Mouse (Mus musculus): ENCODE results near the gene Dhrs1. TPM values are rescaled to one million over a fixed set of nuclear protein-coding genes. Genes with fewer than 3 reads are reported as not detected.

Gene Dhrs1
- polyA plus RNA-seq, 1 experiment, result 86.6 TPM

DNA sequence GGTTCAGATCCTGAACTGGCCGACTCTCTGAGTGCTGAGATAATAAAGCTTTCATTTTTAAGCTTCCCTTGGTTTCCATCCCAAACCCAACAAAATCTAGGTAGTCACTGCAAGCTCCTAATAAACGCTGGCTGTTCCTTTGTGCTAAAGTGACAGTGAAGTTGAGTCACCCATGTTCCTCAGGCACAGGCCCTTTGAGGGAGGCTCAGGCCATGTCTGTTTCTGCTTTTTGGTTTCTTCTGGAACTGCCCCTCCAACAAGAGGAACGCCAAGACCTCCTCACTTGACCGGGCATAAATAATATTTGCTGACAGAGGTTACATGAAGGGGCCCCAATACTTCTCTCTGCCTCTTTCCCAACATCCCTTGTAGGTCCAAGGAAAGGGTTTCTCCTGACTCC is 9.7 kb downstream of the Dhrs1 start:
- no peaks in the 10 kb centered on the region for H3K4me1 ChIP-seq (ENCODE audit: control insufficient read depth, insufficient read depth, insufficient read length)
- DNase-seq (ENCODE audit: low read depth in 1 of 2, low spot score in 2 of 2), result no peak
- H3K36me3 ChIP-seq (ENCODE audit: control insufficient read depth, insufficient read depth, low read length), result peaks cover 11% of the 10 kb centered on the region
- TF ChIP-seq CTCF (IDR thresholded peaks at IDR 0.05; ENCODE audit: extremely low read depth, insufficient read depth, insufficient read length, insufficient replicate concordance) (no peak), POLR2A (IDR thresholded peaks at IDR 0.05; ENCODE audit: low read depth, low read length) (no peak)
- peak overlapping the region; percentile 48 for H3K27ac ChIP-seq (ENCODE audit: insufficient read depth, low read length)
- H3K27me3 ChIP-seq (ENCODE audit: control insufficient read depth, insufficient read depth, low read length), result no peaks in the 10 kb centered on the region
- 51% methylated on average over 4 of the region's 4 CpGs for WGBS
- no peak overlapping the region for H3K4me3 ChIP-seq (ENCODE audit: extremely low read depth, insufficient read depth, insufficient read length)

GRCm38 (mm10) chr14:55735334-55735733 is 10.2 kb downstream of the Dhrs1 start:
- no peak overlapping the region for H3K4me3 ChIP-seq (ENCODE audit: extremely low read depth, insufficient read depth, insufficient read length)
- H3K27me3 ChIP-seq (ENCODE audit: control insufficient read depth, insufficient read depth, low read length), result no peaks in the 10 kb centered on the region
- no peak overlapping the region for H3K27ac ChIP-seq (ENCODE audit: insufficient read depth, low read length)
- peaks cover 10% of the 10 kb centered on the region for H3K36me3 ChIP-seq (ENCODE audit: control insufficient read depth, insufficient read depth, low read length)
- WGBS, result 83% methylated on average over 3 of the region's 3 CpGs
- DNase-seq (ENCODE audit: low read depth in 1 of 2, low spot score in 2 of 2), result no peak
- H3K4me1 ChIP-seq (ENCODE audit: control insufficient read depth, insufficient read depth, insufficient read length), result no peaks in the 10 kb centered on the region
- no peak for TF ChIP-seq CTCF (IDR thresholded peaks at IDR 0.05; ENCODE audit: extremely low read depth, insufficient read depth, insufficient read length, insufficient replicate concordance)
- TF ChIP-seq POLR2A (IDR thresholded peaks at IDR 0.05; ENCODE audit: low read depth, low read length), result no peak

- H3K4me3 ChIP-seq (ENCODE audit: extremely low read depth, insufficient read depth, insufficient read length), result no peak overlapping the region
- H3K36me3 ChIP-seq (ENCODE audit: control insufficient read depth, insufficient read depth, low read length), result peaks cover 10% of the 10 kb centered on the region
- peak overlapping the region; percentile 28; the same call in 1 of the 2 replicates for H3K27ac ChIP-seq (ENCODE audit: insufficient read depth, low read length)
- no peaks in the 10 kb centered on the region for H3K27me3 ChIP-seq (ENCODE audit: control insufficient read depth, insufficient read depth, low read length)
- H3K4me1 ChIP-seq (ENCODE audit: control insufficient read depth, insufficient read depth, insufficient read length), result no peaks in the 10 kb centered on the region
- no peak for TF ChIP-seq POLR2A (IDR thresholded peaks at IDR 0.05; ENCODE audit: low read depth, low read length)
- TF ChIP-seq CTCF (IDR thresholded peaks at IDR 0.05; ENCODE audit: extremely low read depth, insufficient read depth, insufficient read length, insufficient replicate concordance), result no peak
- 84% methylated on average over 7 of the region's 7 CpGs for whole genome bisulfite sequencing
- no peak for DNase-seq (ENCODE audit: low read depth in 1 of 2, low spot score in 2 of 2)
These were observed 10.6 kb downstream of the Dhrs1 start for GRCm38 (mm10) chr14:55734869-55735268.

DNA sequence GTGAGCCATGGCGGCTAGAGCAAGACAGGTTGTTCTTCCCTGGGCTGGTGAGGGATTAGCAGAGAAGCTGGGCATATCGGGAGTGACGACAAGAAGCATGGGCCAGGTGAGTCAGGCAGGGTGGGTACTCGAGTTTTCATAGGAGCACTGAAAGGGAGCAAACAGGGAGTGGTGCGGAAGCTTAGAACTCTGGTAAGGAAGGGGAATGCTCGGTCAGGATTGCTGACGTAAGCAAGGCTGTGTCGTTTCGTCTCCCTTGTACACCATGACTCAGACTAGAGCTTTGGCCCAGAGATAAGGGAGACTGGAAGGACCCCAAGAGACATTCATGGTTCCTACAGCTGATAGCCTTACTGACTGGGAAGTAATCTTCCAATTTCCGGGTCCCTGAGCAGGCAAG is 11.6 kb downstream of the Dhrs1 start:
- H3K27me3 ChIP-seq (ENCODE audit: control insufficient read depth, insufficient read depth, low read length), result no peaks in the 10 kb centered on the region
- H3K36me3 ChIP-seq (ENCODE audit: control insufficient read depth, insufficient read depth, low read length), result peaks cover 3% of the 10 kb centered on the region; the same call in 1 of the 2 replicates
- TF ChIP-seq POLR2A (IDR thresholded peaks at IDR 0.05; ENCODE audit: low read depth, low read length) (no peak), CTCF (IDR thresholded peaks at IDR 0.05; ENCODE audit: extremely low read depth, insufficient read depth, insufficient read length, insufficient replicate concordance) (no peak)
- no peak overlapping the region for H3K27ac ChIP-seq (ENCODE audit: insufficient read depth, low read length)
- 79% methylated on average over 10 of the region's 10 CpGs for WGBS
- no peak overlapping the region for H3K4me3 ChIP-seq (ENCODE audit: extremely low read depth, insufficient read depth, insufficient read length)
- no peak for DNase-seq (ENCODE audit: low read depth in 1 of 2, low spot score in 2 of 2)
- H3K4me1 ChIP-seq (ENCODE audit: control insufficient read depth, insufficient read depth, insufficient read length), result no peaks in the 10 kb centered on the region; the same call in 1 of the 2 replicates

DNA sequence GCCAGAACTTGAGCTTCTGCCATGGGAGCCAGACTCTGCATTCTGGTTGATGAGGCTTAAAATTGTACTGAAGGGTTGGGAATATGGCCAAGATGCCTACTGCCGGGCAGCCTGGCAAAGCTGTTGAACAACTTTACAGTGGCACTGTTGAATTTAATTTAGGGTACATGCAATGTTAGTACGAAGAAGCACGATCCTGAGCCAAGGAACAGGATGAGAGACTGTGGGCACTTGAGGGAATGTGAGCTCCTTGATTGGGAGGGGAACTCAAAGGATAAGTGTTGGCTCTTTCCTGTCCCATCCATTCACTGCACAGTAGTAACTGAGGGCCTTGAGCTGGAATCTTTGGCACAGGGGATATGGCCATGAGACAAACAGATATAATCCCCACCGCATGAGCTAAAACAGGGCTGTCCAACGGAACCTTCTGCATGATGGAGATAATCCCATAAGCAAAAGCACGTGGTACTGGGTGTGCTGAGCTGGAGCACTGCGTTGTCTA is 14.9 kb downstream of the Dhrs1 start:
- TF ChIP-seq CTCF (IDR thresholded peaks at IDR 0.05; ENCODE audit: extremely low read depth, insufficient read depth, insufficient read length, insufficient replicate concordance) (no peak), POLR2A (IDR thresholded peaks at IDR 0.05; ENCODE audit: low read depth, low read length) (no peak)
- no peaks in the 10 kb centered on the region for H3K27me3 ChIP-seq (ENCODE audit: control insufficient read depth, insufficient read depth, low read length)
- WGBS, result 90% methylated on average over 7 of the region's 7 CpGs
- H3K4me3 ChIP-seq (ENCODE audit: extremely low read depth, insufficient read depth, insufficient read length), result no peak overlapping the region
- DNase-seq (ENCODE audit: low read depth in 1 of 2, low spot score in 2 of 2), result no peak
- H3K4me1 ChIP-seq (ENCODE audit: control insufficient read depth, insufficient read depth, insufficient read length), result peaks cover 3% of the 10 kb centered on the region; the same call in 1 of the 2 replicates
- H3K27ac ChIP-seq (ENCODE audit: insufficient read depth, low read length), result no peak overlapping the region
- no peaks in the 10 kb centered on the region for H3K36me3 ChIP-seq (ENCODE audit: control insufficient read depth, insufficient read depth, low read length)

DNA sequence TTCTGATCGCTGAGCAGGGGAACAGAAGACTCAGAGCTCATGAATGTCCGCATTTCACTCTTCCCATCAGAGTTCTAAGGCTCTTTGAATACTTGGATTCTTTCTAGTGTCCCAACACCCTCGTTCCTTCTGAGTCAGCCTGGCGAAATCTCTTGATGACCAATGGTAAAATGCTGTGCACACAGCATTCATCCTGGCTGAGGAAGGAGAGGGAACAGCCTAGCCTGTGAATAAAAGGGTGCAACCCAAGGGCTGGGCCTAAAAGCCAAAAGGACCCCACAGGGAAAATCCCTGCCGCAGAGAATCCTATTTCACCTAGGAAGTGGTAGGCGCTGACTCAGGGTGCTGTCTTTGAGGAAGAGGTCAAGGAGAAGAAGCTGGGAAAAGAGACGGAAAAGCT is 15.4 kb downstream of the Dhrs1 start:
- TF ChIP-seq POLR2A (IDR thresholded peaks at IDR 0.05; ENCODE audit: low read depth, low read length) (no peak), CTCF (IDR thresholded peaks at IDR 0.05; ENCODE audit: extremely low read depth, insufficient read depth, insufficient read length, insufficient replicate concordance) (no peak)
- DNase-seq (ENCODE audit: low read depth in 1 of 2, low spot score in 2 of 2), result no peak
- H3K27me3 ChIP-seq (ENCODE audit: control insufficient read depth, insufficient read depth, low read length), result no peaks in the 10 kb centered on the region
- H3K4me1 ChIP-seq (ENCODE audit: control insufficient read depth, insufficient read depth, insufficient read length), result peaks cover 6% of the 10 kb centered on the region; the same call in 1 of the 2 replicates
- H3K36me3 ChIP-seq (ENCODE audit: control insufficient read depth, insufficient read depth, low read length), result no peaks in the 10 kb centered on the region
- H3K27ac ChIP-seq (ENCODE audit: insufficient read depth, low read length), result no peak overlapping the region
- H3K4me3 ChIP-seq (ENCODE audit: extremely low read depth, insufficient read depth, insufficient read length), result no peak overlapping the region
- 90% methylated on average over 7 of the region's 7 CpGs for WGBS

DNA sequence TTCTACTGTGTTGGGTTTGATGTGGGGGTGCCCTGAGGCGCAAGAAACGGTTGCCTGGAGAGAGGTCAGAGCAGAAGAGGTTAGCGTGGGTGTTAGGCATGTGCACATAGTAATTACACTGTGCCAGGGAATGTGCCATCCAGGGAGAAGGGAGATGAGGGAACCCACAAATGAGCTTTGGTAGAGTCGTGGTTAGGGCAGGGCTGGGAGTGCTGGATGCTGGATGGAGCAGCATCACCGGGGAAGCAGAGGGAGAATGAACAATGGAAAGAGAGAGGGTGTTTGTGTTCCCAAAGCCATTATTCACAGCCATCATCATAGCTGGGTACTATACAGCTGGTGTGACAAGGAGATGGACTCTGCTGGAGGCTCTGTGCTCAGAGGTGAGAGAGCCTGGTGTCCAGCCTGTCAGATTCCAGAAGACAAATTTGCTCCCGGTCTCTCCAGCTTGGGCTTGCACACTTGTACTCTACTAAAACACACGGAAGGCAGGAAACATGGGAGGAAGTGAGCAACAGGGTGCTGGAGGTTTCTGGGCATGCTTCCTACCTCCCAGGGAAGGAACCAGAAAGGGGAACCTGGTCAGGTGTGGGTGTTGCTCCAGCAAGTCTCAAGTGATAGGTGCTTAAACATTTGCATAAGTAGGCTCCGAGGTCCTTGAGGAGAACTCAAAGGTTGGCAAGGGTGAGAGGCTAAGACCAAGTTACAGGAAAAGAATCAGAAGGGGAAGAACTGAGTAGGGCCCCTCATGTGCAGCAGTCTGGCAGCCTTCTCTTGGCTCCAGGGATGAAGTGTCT is 17.4 kb downstream of the Dhrs1 start:
- Histone ChIP-seq H3K27me3 (ENCODE audit: control insufficient read depth, insufficient read depth, low read length) (no peaks in the 10 kb centered on the region), H3K27ac (ENCODE audit: insufficient read depth, low read length) (peak overlapping the region; percentile 37; the same call in 1 of the 2 replicates), H3K36me3 (ENCODE audit: control insufficient read depth, insufficient read depth, low read length) (no peaks in the 10 kb centered on the region), H3K4me1 (ENCODE audit: control insufficient read depth, insufficient read depth, insufficient read length) (peaks cover 15% of the 10 kb centered on the region; the same call in 1 of the 2 replicates), H3K4me3 (ENCODE audit: extremely low read depth, insufficient read depth, insufficient read length) (no peak overlapping the region)
- 54% methylated on average over 8 of the region's 8 CpGs for WGBS
- no peak for TF ChIP-seq CTCF (IDR thresholded peaks at IDR 0.05; ENCODE audit: extremely low read depth, insufficient read depth, insufficient read length, insufficient replicate concordance)
- no peak for TF ChIP-seq POLR2A (IDR thresholded peaks at IDR 0.05; ENCODE audit: low read depth, low read length)
- DNase-seq (ENCODE audit: low read depth in 1 of 2, low spot score in 2 of 2), result no peak
